Mouse (Mus musculus): ENCODE data around the gene Eno3. TPM values are rescaled to one million over a fixed set of nuclear protein-coding genes. Genes with fewer than 3 reads are reported as not detected.
A peak's percentile ranks its signal among the peaks of the same experiment; 100 is the strongest.

The Eno3 gene
- total and polyA plus RNA-seq, 3 experiments = 11.2 to 26.4 (median 23.0) TPM

GRCm38 (mm10) chr11:70655571-70656455 lies 1.2 kb upstream of the Eno3 start:
- H3K4me3 ChIP-seq (replicated peaks in 1 of 3; ENCODE audit: low read depth in 2 of 3, low read length in 2 of 3, poor library complexity in 1 of 3) = peak overlapping the region; percentile 65 to 78 (median 69)
- in situ Hi-C loops (cut with MboI; ENCODE audit: low pct_ligation_motif_present, low pct_unique_long_range_greater_than_20kb, low sequenced_read_pairs) = no loop called here
- TF ChIP-seq RCOR1 (conservative IDR thresholded peaks at IDR 0.05; ENCODE audit: low read depth, low read length) (no peak), RAD21 (IDR thresholded peaks at IDR 0.05; ENCODE audit: low read depth, low read length) (no peak), CTCF (conservative IDR thresholded peaks at IDR 0.05 in 1 of 2, IDR thresholded peaks at IDR 0.05 in 1 of 2; ENCODE audit: low read depth in 2 of 2, low read length in 2 of 2) (no peak), UBTF (IDR thresholded peaks at IDR 0.05; ENCODE audit: low read depth, low read length) (no peak; the same call in 1 of the 2 replicates), PAX5 (IDR thresholded peaks at IDR 0.05; ENCODE audit: low read length) (no peak), TBP (conservative IDR thresholded peaks at IDR 0.05; ENCODE audit: low read depth, low read length) (peak; percentile 67; the same call in 1 of the 2 replicates), NELFE (IDR thresholded peaks at IDR 0.05; ENCODE audit: low read depth, low read length) (peak; percentile 56; the same call in 1 of the 2 replicates), USF1 (IDR thresholded peaks at IDR 0.05; ENCODE audit: low read depth, low read length) (peak; percentile 56), POLR2AphosphoS2 (IDR thresholded peaks at IDR 0.05; ENCODE audit: low read depth, low read length) (no peak; the same call in 1 of the 2 replicates), TCF12 (IDR thresholded peaks at IDR 0.05; ENCODE audit: low read depth, low read length) (peak; percentile 45), MAX (IDR thresholded peaks at IDR 0.05; ENCODE audit: low read length) (peak; percentile 94), ZMIZ1 (IDR thresholded peaks at IDR 0.05; ENCODE audit: low read depth, low read length) (peak; percentile 57; the same call in 1 of the 2 replicates), MAZ (IDR thresholded peaks at IDR 0.05; ENCODE audit: low read depth, low read length) (peak; percentile 60; the same call in 1 of the 2 replicates), MXI1 (IDR thresholded peaks at IDR 0.05; ENCODE audit: low read depth, low read length) (peak; percentile 89; the same call in 1 of the 2 replicates), CHD2 (IDR thresholded peaks at IDR 0.05; ENCODE audit: low read length) (no peak), JUND (conservative IDR thresholded peaks at IDR 0.05; ENCODE audit: low read depth, low read length) (no peak), KAT2A (IDR thresholded peaks at IDR 0.05; ENCODE audit: insufficient replicate concordance, low read length) (peak; percentile 61; the same call in 1 of the 2 replicates), ELF1 (IDR thresholded peaks at IDR 0.05; ENCODE audit: low read depth, low read length) (peak; percentile 45), NRF1 (IDR thresholded peaks at IDR 0.05; ENCODE audit: low read depth, low read length) (peak; percentile 32; the same call in 1 of the 2 replicates), SIN3A (IDR thresholded peaks at IDR 0.05; ENCODE audit: low read length) (peak; percentile 74; the same call in 1 of the 2 replicates), IRF4 (IDR thresholded peaks at IDR 0.05; ENCODE audit: low read depth, low read length) (no peak), BHLHE40 (IDR thresholded peaks at IDR 0.05; ENCODE audit: low read depth, low read length) (peak; percentile 94), CHD1 (IDR thresholded peaks at IDR 0.05; ENCODE audit: low read depth, low read length) (no peak; the same call in 1 of the 2 replicates), JUN (IDR thresholded peaks at IDR 0.05; ENCODE audit: insufficient read depth, low read depth, low read length) (no peak), EP300 (IDR thresholded peaks at IDR 0.05; ENCODE audit: low read length) (peak; percentile 5; the same call in 1 of the 2 replicates), MEF2A (IDR thresholded peaks at IDR 0.05; ENCODE audit: borderline replicate concordance, low read depth, low read length) (no peak), MAFK (IDR thresholded peaks at IDR 0.05; ENCODE audit: insufficient replicate concordance, low read length) (0 out of 2 replicates have a peak, but pooled peaks have one; percentile 25), ZKSCAN1 (IDR thresholded peaks at IDR 0.05; ENCODE audit: borderline replicate concordance, low read depth, low read length) (no peak), ZC3H11A (IDR thresholded peaks at IDR 0.05; ENCODE audit: low read depth, low read length) (no peak), POLR2A (IDR thresholded peaks at IDR 0.05; ENCODE audit: low read depth, low read length) (peak; percentile 55), MYC (IDR thresholded peaks at IDR 0.05; ENCODE audit: low read depth, low read length) (peak; percentile 90), E2F4 (IDR thresholded peaks at IDR 0.05; ENCODE audit: insufficient replicate concordance, low read depth, low read length) (no peak), USF2 (conservative IDR thresholded peaks at IDR 0.05; ENCODE audit: low read depth, low read length) (no peak), SMC3 (IDR thresholded peaks at IDR 0.05; ENCODE audit: low read depth, low read length) (no peak), GABPA (IDR thresholded peaks at IDR 0.05; ENCODE audit: insufficient replicate concordance, low read depth, low read length) (no peak), HCFC1 (IDR thresholded peaks at IDR 0.05; ENCODE audit: low read depth, low read length) (peak; percentile 40), ZNF384 (IDR thresholded peaks at IDR 0.05; ENCODE audit: low read depth, low read length) (peak; percentile 15; the same call in 1 of the 2 replicates)

More at GRCm38 (mm10) chr11:70655571-70656455, 1.2 kb upstream of the Eno3 start:
- H3K79me2 ChIP-seq (replicated peaks; ENCODE audit: control insufficient read depth, extremely low read depth, insufficient read depth, poor library complexity, severe bottlenecking) = peaks cover 36% of the 10 kb centered on the region
- DNase-seq (ENCODE audit: extremely low read depth) = peak; percentile 64
- H3K4me1 ChIP-seq (ENCODE audit: control insufficient read depth in 1 of 2, insufficient read depth in 2 of 2) = peaks cover 10 to 43% of the 10 kb centered on the region in 2 experiments
- no peaks in the 10 kb centered on the region for H3K27me3 ChIP-seq (replicated peaks)
- dilution Hi-C loops (cut with MboI; ENCODE audit: extremely low pct_ligation_motif_present, extremely low pct_unique_long_range_greater_than_20kb, low sequenced_read_pairs) = no loop called here
- peak overlapping the region; percentile 95 for H3K27ac ChIP-seq (ENCODE audit: insufficient read depth, low read depth)
- H3K36me3 ChIP-seq (replicated peaks in 1 of 2; ENCODE audit: control insufficient read depth in 1 of 2, insufficient read depth in 1 of 2, low read length in 1 of 2) = peaks cover 19 to 46% of the 10 kb centered on the region in 2 experiments
- no peaks in the 10 kb centered on the region for H3K9me3 ChIP-seq (replicated peaks; ENCODE audit: low read length)
- H3K4me2 ChIP-seq (ENCODE audit: insufficient read depth, low read depth, poor library complexity, severe bottlenecking) = peak overlapping the region; percentile 62
- peak overlapping the region; percentile 90 for H3K9ac ChIP-seq (ENCODE audit: insufficient read depth, low read depth)

Measured in CH12.LX (cell line).